Mouse (Mus musculus) kidney, embryonic 14.5 days (tissue): ENCODE data around the gene Kif28. TPM values are rescaled to one million over a fixed set of nuclear protein-coding genes. Genes with fewer than 3 reads are reported as not detected.
A peak's percentile ranks its signal among the peaks of the same experiment; 100 is the strongest.
"Not testable (repeated sequence)": the region's sequence is repeated elsewhere in the genome, so short reads cannot be mapped to it uniquely, and the experiment has no call there.

Experiments used
- ATAC-seq: fragments of 200-750 bp; cut with Nextera tagmentation; 2 replicates; pipeline ENCODE4 v1.8.0; 2017; ENCODE audit warnings: moderate number of reproducible peaks, mild to moderate bottlenecking, moderate TSS enrichment, moderate library complexity; ENCODE audit not compliant: low FRiP score, low TSS enrichment
- H3K27ac ChIP-seq: fragments of 300-500 bp; sonication (generic); 2 replicates; pipeline ENCODE4 v1.5.1; 2014; ENCODE audit warnings: low read depth, mild to moderate bottlenecking, low read length, moderate library complexity, mixed read lengths
- H3K27me3 ChIP-seq: fragments of 300-500 bp; sonication (generic); 2 replicates; pipeline ENCODE4 v1.6.1; 2014; ENCODE audit warnings: mild to moderate bottlenecking, low read length; ENCODE audit not compliant: control insufficient read depth, insufficient read depth
- H3K36me3 ChIP-seq: fragments of 300-500 bp; sonication (generic); 2 replicates; pipeline ENCODE4 v1.6.1; 2014; ENCODE audit warnings: low read length, mixed read lengths; ENCODE audit not compliant: control insufficient read depth, insufficient read depth
- H3K4me1 ChIP-seq: fragments of 300-500 bp; sonication (generic); 2 replicates; pipeline ENCODE4 v1.6.1; 2014; ENCODE audit warnings: low read length, mixed read lengths; ENCODE audit not compliant: control insufficient read depth, insufficient read depth
- H3K4me2 ChIP-seq: fragments of 300-500 bp; sonication (generic); replicated peaks from 2 replicates; pipeline ENCODE4 v1.6.1; 2014; ENCODE audit warnings: low read depth, mild to moderate bottlenecking, low read length
- H3K4me3 ChIP-seq: fragments of 300-500 bp; sonication (generic); 2 replicates; pipeline ENCODE4 v1.5.1; 2014; ENCODE audit warnings: mild to moderate bottlenecking, low read length
- H3K9ac ChIP-seq: fragments of 300-500 bp; sonication (generic); 2 replicates; pipeline ENCODE4 v1.6.1; 2014; ENCODE audit warnings: low read depth, mild to moderate bottlenecking, low read length, moderate library complexity
- H3K9me3 ChIP-seq: fragments of 300-500 bp; sonication (generic); 2 replicates; pipeline ENCODE4 v1.6.1; 2016; ENCODE audit warnings: low read length; ENCODE audit not compliant: control insufficient read depth
- WGBS: fragments of 180-500 bp; shearing (Covaris S2); extraction: QIAGEN DNeasy Blood & Tissue Kit; methylation state at CpG from one replicate; pipeline ENCODE4 v1.1.7; 2014; 5-methylcytosine and 5-hydroxymethylcytosine counted together
- polyA plus RNA-seq: library from polyadenylated mRNA; unstranded; fragments of >200 nt; fragmentation: Nextera tagmentation; extraction: Ambion mirVana; gene quantifications from 2 replicates; pipeline ENCODE4 v1.2.1, GENCODE M21; 2014

The Kif28 gene
- polyA plus RNA-seq, 1 experiment from 2014 or later = not detected

DNA sequence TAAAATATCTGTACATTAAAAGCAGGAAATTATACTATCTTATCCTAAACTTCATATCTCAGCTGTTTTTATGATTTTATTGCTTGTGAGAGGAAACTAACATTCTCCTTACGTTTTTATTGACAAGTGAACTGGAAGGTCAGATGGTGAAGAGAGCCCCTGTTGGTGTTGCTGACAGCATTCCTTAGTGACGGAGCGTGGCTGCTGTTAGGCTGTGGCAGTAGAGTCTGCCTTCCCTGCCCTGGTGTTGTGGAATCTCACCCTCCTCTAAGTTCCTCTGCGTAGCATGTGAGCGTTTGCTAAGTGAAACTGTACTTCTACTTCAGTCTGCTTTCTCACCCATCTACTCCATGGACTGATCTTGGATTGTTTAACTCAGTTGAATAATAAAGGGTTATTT is 58.3 kb downstream of the Kif28 start:
- H3K36me3 ChIP-seq = peaks cover 45% of the 10 kb centered on the region
- H3K9me3 ChIP-seq = no peaks in the 10 kb centered on the region
- H3K4me3 ChIP-seq = no peak overlapping the region
- no peak overlapping the region for H3K9ac ChIP-seq
- H3K4me1 ChIP-seq = no peaks in the 10 kb centered on the region
- ATAC-seq = no peak
- no peak overlapping the region for H3K4me2 ChIP-seq
- no peaks in the 10 kb centered on the region for H3K27me3 ChIP-seq
- WGBS = 81% methylated on average over 5 of the region's 5 CpGs
- H3K27ac ChIP-seq = no peak overlapping the region

- Histone ChIP-seq H3K4me3 (no peak overlapping the region), H3K9me3 (no peaks in the 10 kb centered on the region), H3K4me1 (no peaks in the 10 kb centered on the region), H3K27me3 (no peaks in the 10 kb centered on the region), H3K36me3 (peaks cover 49% of the 10 kb centered on the region), H3K27ac (no peak overlapping the region), H3K9ac (no peak overlapping the region), H3K4me2 (no peak overlapping the region)
- ATAC-seq = no peak
- 83% methylated on average over 6 of the region's 6 CpGs for WGBS
Observed at GRCm38 (mm10) chr1:179686348-179686747, 58.7 kb downstream of the Kif28 start.

DNA sequence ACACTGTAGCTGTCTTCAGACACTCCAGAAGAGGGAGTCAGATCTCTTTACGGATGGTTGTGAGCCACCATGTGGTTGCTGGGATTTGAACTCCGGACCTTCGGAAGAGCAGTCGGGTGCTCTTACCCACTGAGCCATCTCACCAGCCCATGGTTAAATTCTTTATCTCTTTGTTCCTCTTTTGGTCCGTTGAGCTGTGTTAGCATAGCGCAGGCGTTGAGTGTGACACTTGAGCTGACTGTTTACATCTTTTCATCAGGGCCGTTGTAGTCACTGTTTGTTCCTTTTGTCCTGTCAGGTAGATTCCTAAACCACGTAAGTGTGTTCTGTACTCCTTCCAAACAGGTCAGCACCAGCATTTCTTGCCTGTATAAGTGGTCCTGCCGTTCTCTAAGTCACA is 62.3 kb downstream of the Kif28 start:
- not testable (repeated sequence) for H3K4me3 ChIP-seq, ATAC-seq, H3K9ac ChIP-seq, H3K9me3 ChIP-seq, H3K4me1 ChIP-seq, H3K4me2 ChIP-seq, H3K27ac ChIP-seq, H3K27me3 ChIP-seq
- 91% methylated on average over 9 of the region's 10 CpGs for WGBS
- H3K36me3 ChIP-seq = peaks cover 67% of the 10 kb centered on the region

- Histone ChIP-seq H3K4me3 (no peak overlapping the region), H3K4me2 (no peak overlapping the region), H3K4me1 (no peaks in the 10 kb centered on the region), H3K36me3 (peaks cover 60% of the 10 kb centered on the region), H3K27ac (no peak overlapping the region), H3K27me3 (no peaks in the 10 kb centered on the region), H3K9me3 (no peaks in the 10 kb centered on the region), H3K9ac (no peak overlapping the region)
- no peak for ATAC-seq
- 92% methylated on average over 4 of the region's 4 CpGs for WGBS
Observed at GRCm38 (mm10) chr1:179679326-179679725, 65.7 kb downstream of the Kif28 start.

- peaks cover 58% of the 10 kb centered on the region for H3K36me3 ChIP-seq
- no peaks in the 10 kb centered on the region for H3K27me3 ChIP-seq
- no peak overlapping the region for H3K9ac ChIP-seq
- no peaks in the 10 kb centered on the region for H3K9me3 ChIP-seq
- ATAC-seq = no peak
- H3K4me1 ChIP-seq = no peaks in the 10 kb centered on the region
- H3K4me2 ChIP-seq = no peak overlapping the region
- no peak overlapping the region for H3K27ac ChIP-seq
- WGBS = 90% methylated on average over 2 of the region's 2 CpGs
- H3K4me3 ChIP-seq = no peak overlapping the region
Observed at GRCm38 (mm10) chr1:179677031-179677430, 68.0 kb downstream of the Kif28 start.

GRCm38 (mm10) chr1:179674355-179674754 is 70.7 kb downstream of the Kif28 start:
- Histone ChIP-seq H3K9ac (no peak overlapping the region), H3K27me3 (no peaks in the 10 kb centered on the region), H3K36me3 (peaks cover 39% of the 10 kb centered on the region), H3K27ac (no peak overlapping the region), H3K4me1 (0 out of 2 replicates have a peak, but pooled peaks cover under 1% of the 10 kb centered on the region), H3K4me3 (no peak overlapping the region), H3K9me3 (no peaks in the 10 kb centered on the region), H3K4me2 (no peak overlapping the region)
- no peak for ATAC-seq
- 93% methylated on average over 3 of the region's 3 CpGs for WGBS

DNA sequence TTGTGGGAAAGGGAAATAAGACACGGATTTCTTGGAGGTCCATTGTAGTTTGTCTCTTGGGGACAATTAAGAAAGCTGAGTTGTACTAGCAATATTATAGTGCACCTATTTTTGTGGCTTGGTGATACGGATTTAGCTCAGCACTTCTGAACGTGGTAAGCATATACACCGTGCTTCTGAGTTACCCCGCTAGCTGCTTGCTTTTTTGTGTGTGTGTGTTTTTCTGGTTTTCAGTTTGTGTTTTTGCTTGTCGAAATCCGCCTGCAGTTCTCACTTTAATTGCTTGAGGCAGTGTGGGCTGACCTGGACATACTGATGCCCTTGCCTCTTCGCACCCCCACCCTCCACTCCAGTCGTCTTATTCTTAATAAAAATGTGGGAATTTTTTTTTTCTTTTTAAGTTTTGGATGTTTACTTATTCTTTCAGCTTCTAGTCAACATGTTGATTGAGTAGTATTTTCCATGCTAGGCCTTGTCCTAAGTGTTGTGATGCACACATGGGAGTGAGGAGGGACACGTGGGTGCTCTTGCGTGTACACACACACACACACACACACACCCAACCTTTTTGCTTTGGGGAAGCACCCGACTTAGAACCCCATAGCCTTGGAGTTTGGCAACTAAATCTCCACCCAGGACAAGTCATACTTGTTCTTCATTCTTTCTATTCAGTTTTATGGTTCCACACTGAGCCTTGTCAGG is 76.1 kb downstream of the Kif28 start:
- no peaks in the 10 kb centered on the region for H3K9me3 ChIP-seq
- 16% methylated on average over 12 of the region's 12 CpGs for WGBS
- no peaks in the 10 kb centered on the region for H3K27me3 ChIP-seq
- peak overlapping the region; percentile 83; the same call in 1 of the 2 replicates for H3K27ac ChIP-seq
- peak overlapping the region; percentile 90 for H3K9ac ChIP-seq
- peak overlapping the region; percentile 62 for H3K4me2 ChIP-seq
- H3K36me3 ChIP-seq = peaks cover 7% of the 10 kb centered on the region
- peak; percentile 26; the same call in 1 of the 2 replicates for ATAC-seq
- 0 out of 2 replicates have a peak, but pooled peaks cover 6% of the 10 kb centered on the region for H3K4me1 ChIP-seq
- peak overlapping the region; percentile 89 for H3K4me3 ChIP-seq

DNA sequence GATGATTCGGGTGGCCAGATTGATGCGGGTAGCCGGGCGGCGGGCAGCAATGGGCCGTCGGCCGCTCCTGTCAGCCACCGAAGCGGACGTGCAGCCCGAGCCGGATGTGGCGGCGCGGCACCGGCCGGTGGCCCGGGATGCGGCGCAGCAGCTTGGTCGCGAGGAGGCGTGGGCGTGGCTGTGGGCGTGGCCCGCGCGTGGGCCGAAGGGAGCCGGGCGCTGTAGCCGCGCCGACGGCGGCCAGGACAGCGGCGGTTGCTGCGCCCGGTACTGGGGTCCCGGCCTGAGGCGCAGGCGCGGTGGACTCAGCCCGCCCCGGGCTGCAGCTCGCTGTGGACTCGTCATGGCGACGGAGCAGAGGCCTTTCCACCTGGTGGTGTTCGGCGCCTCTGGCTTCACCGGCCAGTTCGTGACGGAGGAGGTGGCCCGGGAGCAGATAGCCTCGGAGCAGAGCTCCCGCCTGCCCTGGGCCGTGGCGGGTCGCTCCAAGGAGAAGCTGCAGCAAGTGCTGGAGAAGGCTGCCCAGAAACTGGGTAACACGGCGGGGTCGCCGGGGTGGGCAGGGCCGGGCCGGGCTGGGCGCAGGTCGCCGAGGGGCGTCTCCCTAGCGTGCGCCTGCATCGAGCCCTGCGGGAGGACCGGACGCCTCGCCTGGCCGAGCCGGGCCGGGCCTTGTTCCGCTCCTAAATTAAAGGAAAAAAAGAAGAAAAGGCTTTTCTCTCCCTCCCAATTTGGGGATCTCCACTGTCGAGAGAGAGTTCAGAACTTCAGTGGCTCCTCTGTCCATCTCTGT is 76.9 kb downstream of the Kif28 start, which contains the start of gene Sccpdh:
TSS of gene Sccpdh (plus strand) at position 198 of the 793 bp plus-strand sequence.
- H3K27ac ChIP-seq = peak within 1 kb of the TSS; percentile 83
- peak within 1 kb of the TSS; percentile 90 for H3K9ac ChIP-seq
- H3K36me3 ChIP-seq = no peaks in the 10 kb centered on the region; the same call in 1 of the 2 replicates
- 0 out of 2 replicates have a peak, but pooled peaks cover 6% of the 10 kb centered on the region for H3K4me1 ChIP-seq
- peak within 1 kb of the TSS; percentile 62 for H3K4me2 ChIP-seq
- H3K4me3 ChIP-seq = peak within 1 kb of the TSS; percentile 89
- peak; percentile 97 for ATAC-seq
- H3K27me3 ChIP-seq = no peaks in the 10 kb centered on the region
- under 1% methylated on average over 81 of the region's 84 CpGs for WGBS
- no peaks in the 10 kb centered on the region for H3K9me3 ChIP-seq

- WGBS = 4% methylated on average over 7 of the region's 7 CpGs
- Histone ChIP-seq H3K9me3 (no peaks in the 10 kb centered on the region), H3K9ac (peak overlapping the region; percentile 90; the same call in 1 of the 2 replicates), H3K36me3 (no peaks in the 10 kb centered on the region; the same call in 1 of the 2 replicates), H3K27ac (no peak overlapping the region), H3K4me1 (0 out of 2 replicates have a peak, but pooled peaks cover 6% of the 10 kb centered on the region), H3K27me3 (no peaks in the 10 kb centered on the region), H3K4me2 (peak overlapping the region; percentile 62), H3K4me3 (peak overlapping the region; percentile 89)
- ATAC-seq = peak; percentile 9; the same call in 1 of the 2 replicates
Observed at GRCm38 (mm10) chr1:179667450-179667849, 77.6 kb downstream of the Kif28 start.
